Mouse (Mus musculus) ES-E14 (cell line): ENCODE results near the gene Sun2. TPM values are rescaled to one million over a fixed set of nuclear protein-coding genes. Genes with fewer than 3 reads are reported as not detected.

Experiments used
- DNase-seq: peaks from one replicate; pipeline ENCODE4 v3.0.0-alpha.2; 2013; ENCODE audit warnings: low read depth, low spot score
- H3K27ac ChIP-seq: 2 replicates; pipeline ENCODE4 v1.5.1; 2012; ENCODE audit warnings: low read depth, mild to moderate bottlenecking, low read length, moderate library complexity, mixed read lengths; ENCODE audit not compliant: poor library complexity, insufficient read depth, severe bottlenecking
- H3K36me3 ChIP-seq: 2 replicates; pipeline ENCODE4 v1.6.1; 2012; ENCODE audit warnings: mild to moderate bottlenecking, low read length, moderate library complexity, mixed read lengths; ENCODE audit not compliant: control insufficient read depth, poor library complexity, insufficient read depth, severe bottlenecking
- H3K4me1 ChIP-seq, 2 experiments: fragments of 150-350 bp in 1 of 2; sonication (generic) in 1 of 2; 2 replicates each; pipeline ENCODE4 v1.6.1; 2012; ENCODE audit warnings: low read length in 2 of 2, mild to moderate bottlenecking in 1 of 2, mixed read lengths in 1 of 2; ENCODE audit not compliant: control insufficient read depth in 2 of 2, insufficient read depth in 2 of 2, poor library complexity in 1 of 2
- H3K4me3 ChIP-seq, 2 experiments: fragments of 150-350 bp in 1 of 2; sonication (generic) in 1 of 2; 2 replicates each; pipeline ENCODE4 v1.5.1; 2012; ENCODE audit warnings: low read length in 2 of 2, low read depth in 1 of 2, mild to moderate bottlenecking in 1 of 2, mixed read lengths in 1 of 2; ENCODE audit not compliant: insufficient read depth in 1 of 2, poor library complexity in 1 of 2, severe bottlenecking in 1 of 2
- H3K9ac ChIP-seq: 2 replicates; pipeline ENCODE4 v1.6.1; 2012; ENCODE audit warnings: low read depth, mild to moderate bottlenecking, low read length, mixed read lengths; ENCODE audit not compliant: poor library complexity, insufficient read depth, severe bottlenecking
- H3K9me3 ChIP-seq: fragments of 150-350 bp; sonication (generic); 2 replicates; pipeline ENCODE4 v1.6.1; 2012; ENCODE audit warnings: low read depth, mild to moderate bottlenecking, low read length; ENCODE audit not compliant: control insufficient read depth, insufficient read depth
- CHD2 ChIP-seq: IDR thresholded peaks from 2 replicates; pipeline ENCODE4 v1.6.1; 2014; ENCODE audit warnings: mild to moderate bottlenecking, low read depth, low read length, inconsistent platforms
- HCFC1 ChIP-seq: IDR thresholded peaks from 2 replicates; pipeline ENCODE4 v1.6.1; 2012; ENCODE audit warnings: low read length, inconsistent platforms, borderline replicate concordance; ENCODE audit not compliant: insufficient read depth
- MAFK ChIP-seq: IDR thresholded peaks from 2 replicates; pipeline ENCODE4 v1.6.1; 2014; ENCODE audit warnings: mild to moderate bottlenecking, low read depth, low read length, inconsistent platforms; ENCODE audit not compliant: insufficient read depth
- ZC3H11A ChIP-seq: IDR thresholded peaks from 2 replicates; pipeline ENCODE4 v1.6.1; 2012; ENCODE audit warnings: low read depth, mild to moderate bottlenecking, inconsistent platforms, low read length, borderline replicate concordance
- ZNF384 ChIP-seq: IDR thresholded peaks from 2 replicates; pipeline ENCODE4 v1.6.1; 2012; ENCODE audit warnings: low read depth, low read length, inconsistent platforms
- in situ Hi-C, 2 experiments: fragments of 600-800 bp; cut with MboI; formaldehyde crosslinking; loops; one replicate each; pipeline ENCODE4 v1.15.1; 2025; ENCODE audit warnings: low sequenced_read_pairs in 2 of 2, inconsistent platforms in 1 of 2; ENCODE audit not compliant: unreplicated experiment in 2 of 2
- total RNA-seq: library from RNA; depleted of rRNA; stranded (reverse); fragments of 300-350 nt; gene quantifications from 2 replicates; pipeline ENCODE4 v1.2.3, GENCODE M21; 2012

Gene Sun2
- total RNA-seq, 1 experiment: 29.8 TPM

GRCm38 (mm10) chr15:79744001-79744400 is 1.7 kb upstream of the Sun2 start:
- no peaks in the 10 kb centered on the region for H3K9me3 ChIP-seq
- H3K4me3 ChIP-seq: no peak overlapping the region
- TF ChIP-seq HCFC1 (no peak), ZC3H11A (no peak), ZNF384 (no peak), CHD2 (no peak), MAFK (no peak)
- in situ Hi-C loops: no loop called here
- DNase-seq: no peak
- no peak overlapping the region for H3K9ac ChIP-seq
- H3K27ac ChIP-seq: no peak overlapping the region
- H3K4me1 ChIP-seq: peaks cover 7 to 19% of the 10 kb centered on the region in 2 experiments; a peak in 3 of 4 replicates
- H3K36me3 ChIP-seq: peaks cover 2% of the 10 kb centered on the region; the same call in 1 of the 2 replicates

DNA sequence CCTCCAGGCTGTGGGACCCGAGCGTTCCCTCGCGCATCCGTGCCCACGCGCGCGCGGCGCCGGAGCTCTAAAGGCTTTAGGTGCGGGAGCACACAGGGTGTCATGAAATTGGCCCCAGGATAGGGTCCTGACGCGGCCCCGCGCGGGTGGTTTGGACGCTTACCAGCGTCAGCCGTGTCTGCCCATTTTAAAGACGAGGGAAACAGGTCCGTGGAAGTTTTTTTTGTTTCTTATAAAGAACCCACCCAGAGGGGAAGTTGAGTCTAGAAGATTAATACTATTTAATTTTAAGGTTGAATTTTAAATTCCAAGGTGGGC is 329 bp upstream of the Sun2 start:
- H3K27ac ChIP-seq: no peak overlapping the region

GRCm38 (mm10) chr15:79741173-79741858 is 1.0 kb downstream of the Sun2 start:
- in situ Hi-C loops: no loop called here

More for the DNA sequence above, 329 bp upstream of the Sun2 start:
- H3K4me3 ChIP-seq: peak overlapping the region; percentile 66 to 80
- TF ChIP-seq MAFK (no peak), ZNF384 (no peak), ZC3H11A (no peak), CHD2 (no peak), HCFC1 (no peak)
- in situ Hi-C loops: no loop called here
- no peak for DNase-seq
- no peaks in the 10 kb centered on the region for H3K9me3 ChIP-seq
- peak overlapping the region; percentile 65 for H3K9ac ChIP-seq
- H3K36me3 ChIP-seq: peaks cover 5% of the 10 kb centered on the region; the same call in 1 of the 2 replicates
- peaks cover 3 to 15% of the 10 kb centered on the region in 2 experiments; a peak in 3 of 4 replicates for H3K4me1 ChIP-seq

DNA sequence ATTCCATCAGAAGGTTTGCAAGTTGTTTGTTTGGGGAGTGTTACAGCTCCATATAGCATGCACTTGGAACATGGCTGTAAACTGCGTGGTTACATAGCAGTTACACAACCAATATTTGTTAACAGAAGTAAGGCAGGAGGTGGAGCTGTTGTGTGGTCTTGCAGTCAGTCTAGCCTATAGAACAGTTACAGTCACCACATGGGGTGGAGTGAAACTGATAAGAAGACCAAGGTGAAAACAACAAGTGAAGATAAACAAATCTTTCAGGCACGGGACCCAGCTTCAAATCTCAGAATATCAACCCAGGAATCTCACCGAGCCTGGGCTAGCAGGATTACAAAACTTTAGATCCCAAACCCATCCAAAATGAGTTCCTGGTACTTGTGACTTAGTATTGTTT is 1.6 kb downstream of the Sun2 start:
- in situ Hi-C loops: no loop called here
- Histone ChIP-seq H3K9me3 (no peaks in the 10 kb centered on the region), H3K4me1 (peaks cover 3 to 15% of the 10 kb centered on the region in 2 experiments; a peak in 3 of 4 replicates), H3K36me3 (peaks cover 11% of the 10 kb centered on the region; the same call in 1 of the 2 replicates), H3K4me3 (no peak overlapping the region), H3K9ac (no peak overlapping the region), H3K27ac (no peak overlapping the region)
- TF ChIP-seq HCFC1 (no peak), MAFK (no peak), ZC3H11A (no peak), ZNF384 (no peak), CHD2 (no peak)
- no peak for DNase-seq

More at GRCm38 (mm10) chr15:79741173-79741858, 1.0 kb downstream of the Sun2 start:
- H3K27ac ChIP-seq: no peak overlapping the region
- no peaks in the 10 kb centered on the region for H3K9me3 ChIP-seq
- peak overlapping the region; percentile 73; the same call in 1 of the 2 replicates for H3K9ac ChIP-seq
- H3K36me3 ChIP-seq: peaks cover 11% of the 10 kb centered on the region; the same call in 1 of the 2 replicates
- no peak for DNase-seq
- peaks cover 3 to 15% of the 10 kb centered on the region in 2 experiments; a peak in 3 of 4 replicates for H3K4me1 ChIP-seq
- no peak for TF ChIP-seq HCFC1
- no peak for TF ChIP-seq ZNF384
- TF ChIP-seq CHD2: no peak
- TF ChIP-seq ZC3H11A: no peak
- TF ChIP-seq MAFK: no peak
- peak overlapping the region; percentile 66 to 80 for H3K4me3 ChIP-seq

GRCm38 (mm10) chr15:79734311-79734710 is 8.0 kb downstream of the Sun2 start:
- H3K4me1 ChIP-seq: peaks cover 0 to 4% of the 10 kb centered on the region in 2 experiments; a peak in 1 of 4 replicates
- DNase-seq: no peak
- no peaks in the 10 kb centered on the region for H3K9me3 ChIP-seq
- no peak overlapping the region for H3K4me3 ChIP-seq
- TF ChIP-seq CHD2: no peak
- H3K36me3 ChIP-seq: peaks cover 11% of the 10 kb centered on the region; the same call in 1 of the 2 replicates
- H3K9ac ChIP-seq: no peak overlapping the region
- in situ Hi-C loops: no loop called here
- H3K27ac ChIP-seq: no peak overlapping the region
